Mouse (Mus musculus): Measurements from ENCODE around the gene Bcan.

Gene Bcan

DNA sequence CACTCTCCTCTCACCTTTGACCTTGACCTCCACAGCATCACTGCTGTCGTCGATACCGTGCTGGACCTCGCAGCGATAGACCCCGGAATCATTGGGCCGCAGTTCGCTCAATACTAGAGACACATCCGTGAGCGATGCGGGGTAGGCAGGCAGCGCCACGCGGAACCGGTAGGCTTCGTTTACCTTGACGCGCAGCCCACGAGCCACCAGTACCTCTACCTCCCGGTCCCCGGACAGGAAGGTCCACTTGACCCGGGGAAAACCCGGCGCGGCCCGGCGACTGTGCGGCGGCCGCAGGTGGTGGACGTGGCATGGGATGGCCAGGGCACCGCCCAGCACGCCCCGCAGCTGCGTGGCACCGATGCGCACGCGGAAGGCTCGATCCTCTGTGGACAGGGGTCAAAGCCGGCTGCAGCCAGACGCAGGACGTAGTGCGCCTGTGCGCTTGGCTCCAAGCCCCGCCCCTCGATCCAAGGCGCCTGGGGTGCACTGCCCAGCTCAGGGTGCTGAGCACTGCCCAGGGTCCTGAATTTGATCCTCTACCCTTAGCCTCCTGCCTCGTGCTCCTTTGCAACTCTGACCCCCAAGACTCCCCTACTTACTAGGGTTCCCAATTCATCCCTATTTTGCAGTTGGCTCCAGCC, 2.9 kb downstream of the Bcan start:
- DNase-seq: peak; percentile 49 to 57

DNA sequence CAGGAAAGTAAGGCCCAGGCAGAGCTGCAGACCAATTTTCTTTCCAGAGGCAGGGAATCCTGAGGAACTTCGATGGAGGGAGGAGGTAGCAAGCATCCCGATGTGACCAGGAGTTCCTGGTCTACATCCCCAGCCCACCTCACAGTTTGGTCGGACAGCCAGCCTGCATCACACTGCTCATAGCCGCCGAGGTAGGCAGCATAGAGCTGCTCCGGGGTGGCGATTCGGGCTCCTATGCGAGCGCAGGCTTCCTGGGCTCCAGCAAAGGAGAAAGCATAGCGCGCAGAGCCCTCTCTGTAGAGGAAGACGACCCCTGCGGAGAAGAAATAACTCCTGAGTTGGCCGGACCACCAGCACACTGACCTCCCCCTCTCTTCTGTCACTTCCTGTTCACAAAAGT, 3.6 kb downstream of the Bcan start:
- DNase-seq: no peak

DNA sequence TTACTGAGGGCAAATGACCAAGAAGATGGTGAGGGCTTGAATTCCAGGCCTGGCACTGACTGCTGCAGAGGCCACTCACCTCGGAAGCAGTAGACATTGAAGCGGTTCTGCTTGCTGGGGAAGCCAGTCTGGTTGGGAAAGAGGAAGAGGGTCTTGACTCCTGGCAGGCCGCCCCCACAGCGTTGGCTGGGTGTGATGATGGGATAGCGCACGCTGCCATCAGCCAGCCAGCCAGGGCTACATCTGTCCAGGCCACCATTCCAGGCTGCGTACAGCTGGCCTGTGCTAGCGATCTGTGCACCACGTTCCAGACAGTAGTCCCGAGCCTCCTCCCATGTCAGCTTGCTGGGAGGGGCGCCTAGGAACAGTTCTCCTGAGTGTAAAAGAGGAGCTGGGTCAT, 4.7 kb downstream of the Bcan start:
- DNase-seq: no peak

DNA sequence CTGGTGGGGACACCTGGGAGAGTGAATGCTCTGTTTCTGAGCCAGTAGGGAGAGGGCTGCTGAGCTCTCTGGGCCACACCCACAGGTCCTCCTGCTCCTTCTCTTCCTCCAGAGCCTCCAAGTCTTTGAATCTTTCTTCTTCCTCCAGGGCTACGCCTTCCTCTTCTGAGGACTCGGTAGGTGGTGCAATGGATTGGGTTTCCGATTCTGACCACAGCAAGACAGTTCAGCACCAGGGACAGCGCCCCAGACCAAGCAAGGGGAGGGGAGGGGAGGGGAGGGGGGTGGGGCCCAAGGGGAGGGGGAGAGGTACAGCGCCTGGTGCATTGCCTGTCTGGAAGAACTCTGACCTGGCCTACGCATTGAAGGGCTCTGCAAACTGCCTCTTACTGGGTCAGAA, 6.6 kb downstream of the Bcan start:
- no peak for DNase-seq

DNA sequence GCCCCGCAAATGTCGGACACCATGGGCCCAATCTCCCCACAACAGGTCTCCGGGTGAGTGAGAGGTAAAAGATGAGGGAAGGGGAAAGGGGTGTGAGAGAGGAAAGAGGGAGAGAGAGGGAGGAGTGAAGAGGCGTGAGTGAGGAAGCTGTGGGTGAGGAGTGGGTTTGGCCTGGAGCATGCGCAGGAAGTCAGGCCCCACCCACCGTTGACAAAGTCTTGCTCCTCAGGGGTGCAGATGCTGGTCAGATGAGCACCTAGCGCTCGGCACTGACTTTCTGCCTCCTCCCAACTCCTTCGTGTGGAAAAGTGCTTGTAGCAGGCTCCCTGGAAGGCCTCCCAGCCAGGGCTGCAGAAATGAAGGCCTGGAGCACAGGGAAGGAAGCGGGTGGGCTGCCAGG, 10.1 kb downstream of the Bcan start:
- DNase-seq: no peak

DNA sequence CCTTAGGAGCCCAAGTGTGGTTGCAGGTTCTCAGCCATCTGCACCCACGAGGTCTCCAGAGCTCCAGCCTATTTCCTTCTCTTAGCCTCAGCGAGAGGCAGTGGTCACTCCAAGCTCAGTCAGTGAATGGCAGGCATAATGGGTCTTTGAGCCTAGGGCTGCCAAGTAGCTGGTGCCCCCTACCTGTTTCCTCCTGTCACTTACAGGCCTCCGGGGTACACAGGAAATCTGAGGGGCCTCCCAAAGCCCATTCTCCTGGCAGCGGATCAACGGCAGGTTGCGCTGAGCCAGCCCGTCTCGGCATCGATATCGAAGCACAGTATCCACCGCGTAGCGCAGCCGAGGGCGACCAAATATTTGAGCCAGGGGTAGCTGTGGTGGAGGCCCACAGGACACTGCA, 12.0 kb downstream of the Bcan start:
- DNase-seq: peak; percentile 78 to 84

DNA sequence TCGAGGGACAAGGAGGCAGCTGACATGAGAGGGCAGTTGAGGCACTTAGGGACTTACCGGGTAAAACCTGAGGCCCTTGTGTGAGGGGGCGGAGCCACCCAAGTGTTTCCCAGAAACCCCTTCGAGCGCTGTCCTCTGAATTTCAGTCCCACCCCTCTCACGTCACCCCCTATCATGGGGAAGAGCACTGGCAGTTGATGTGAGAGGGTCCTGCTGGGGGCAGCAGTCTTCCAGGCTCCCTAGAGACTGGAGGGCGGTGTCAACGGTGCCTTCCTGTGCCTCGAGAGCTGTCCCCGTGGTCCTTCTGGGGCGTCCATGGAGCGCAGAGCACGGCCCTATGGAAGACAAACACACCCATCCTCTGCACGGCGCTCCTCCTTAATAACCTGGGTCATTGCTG, 12.4 kb downstream of the Bcan start:
- DNase-seq: peak; percentile 72 to 76

DNA sequence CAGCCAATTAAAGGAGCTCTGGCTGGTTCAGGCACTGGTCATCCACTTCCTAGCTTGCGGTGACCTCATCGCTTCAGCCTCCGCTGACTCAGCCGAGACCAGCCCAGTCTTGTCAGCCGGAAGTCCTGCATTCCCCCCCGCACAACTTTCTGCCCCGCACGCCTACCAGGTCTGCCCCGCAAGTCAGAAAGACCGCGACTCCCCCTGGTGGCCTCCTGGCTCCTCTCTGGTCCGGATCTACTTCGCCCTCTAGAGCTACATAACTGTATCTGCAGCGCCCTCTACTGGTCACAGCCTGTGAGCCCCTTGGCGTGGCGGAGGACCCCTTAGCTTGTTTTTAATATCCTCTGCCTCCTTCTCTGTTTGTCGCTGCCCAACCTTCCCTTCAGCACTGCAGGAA, 13.2 kb downstream of the Bcan start:
- peak; percentile 99 to 100 for DNase-seq

DNA sequence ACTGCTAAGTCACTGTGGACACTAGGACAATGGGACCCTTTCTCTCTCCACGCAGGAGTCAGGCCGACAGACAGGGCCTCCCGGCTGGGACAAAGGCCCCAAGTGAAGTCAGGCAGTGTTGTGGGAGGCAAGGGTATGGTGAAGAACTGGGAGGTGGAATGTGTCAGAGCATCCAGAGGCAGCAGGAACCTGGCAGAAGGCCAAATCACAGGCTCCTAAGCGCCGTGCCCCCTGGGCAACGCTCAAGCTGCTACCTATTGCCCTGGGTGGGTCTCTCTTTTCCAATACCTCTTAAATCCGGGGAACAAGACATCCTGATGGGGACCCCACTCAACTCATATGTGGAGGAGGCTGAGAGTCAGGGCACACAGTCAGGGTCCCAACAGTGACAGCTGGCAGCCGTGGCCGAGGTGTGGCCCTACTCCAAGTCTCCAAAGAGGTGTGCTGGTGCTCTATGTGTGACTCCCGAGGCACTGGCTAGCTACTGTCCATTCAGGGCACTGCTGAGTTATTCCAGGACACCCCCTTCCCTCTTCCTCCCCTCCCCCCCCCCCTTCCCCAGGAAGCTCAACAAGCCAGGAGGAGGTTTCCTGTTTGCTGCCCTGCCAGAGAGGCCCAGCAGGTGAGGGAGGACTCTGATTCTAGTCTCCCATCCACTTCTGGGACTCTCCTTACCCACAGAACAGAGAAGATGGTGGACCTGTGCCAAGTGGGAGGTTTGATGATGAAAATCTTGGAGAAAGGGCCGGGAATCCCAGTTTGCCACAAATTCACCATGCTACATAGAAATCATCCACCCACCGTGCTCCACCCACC, 14.3 kb downstream of the Bcan start:
- DNase-seq: peak; percentile 70 to 73

DNA sequence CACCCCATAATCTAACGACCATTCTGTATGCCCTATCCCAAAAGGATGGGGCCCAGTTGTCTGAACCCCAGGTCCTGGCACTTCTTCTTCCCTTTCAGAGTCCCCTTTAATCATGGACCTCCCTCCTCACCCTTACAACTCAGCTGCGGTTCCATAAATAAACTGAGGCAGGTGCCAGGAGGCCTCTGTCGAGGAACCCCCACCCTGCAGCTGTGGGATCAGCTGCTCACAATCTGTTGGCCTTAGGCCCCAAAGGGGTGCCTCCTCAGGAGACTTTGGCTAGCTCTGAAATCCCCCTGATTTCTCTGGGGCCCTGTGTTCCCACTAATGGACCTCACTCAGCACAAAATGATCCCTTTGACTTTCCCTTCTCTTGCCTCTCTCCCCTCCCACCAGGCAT, 15.9 kb downstream of the Bcan start:
- DNase-seq: no peak

DNA sequence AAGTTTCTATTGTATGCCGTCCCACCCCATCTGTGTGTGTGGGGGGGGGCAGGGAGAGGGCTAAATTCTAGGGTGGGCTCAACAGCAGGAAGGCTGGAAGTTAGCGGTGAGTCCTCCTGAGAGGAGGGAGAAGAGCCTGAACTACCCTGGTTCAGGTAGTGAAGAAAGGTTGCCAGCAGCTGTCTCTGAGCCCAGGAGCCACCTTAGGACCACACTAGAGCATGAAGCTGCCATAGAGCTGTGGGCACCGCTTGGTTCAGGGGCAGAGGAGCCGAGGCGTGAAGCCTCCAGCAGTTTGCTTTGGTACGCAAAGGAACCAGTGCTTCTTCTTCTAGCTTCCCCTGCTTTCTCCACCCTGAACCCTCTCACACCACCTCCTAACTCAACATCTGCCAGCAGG, 16.4 kb downstream of the Bcan start:
- DNase-seq: no peak

DNA sequence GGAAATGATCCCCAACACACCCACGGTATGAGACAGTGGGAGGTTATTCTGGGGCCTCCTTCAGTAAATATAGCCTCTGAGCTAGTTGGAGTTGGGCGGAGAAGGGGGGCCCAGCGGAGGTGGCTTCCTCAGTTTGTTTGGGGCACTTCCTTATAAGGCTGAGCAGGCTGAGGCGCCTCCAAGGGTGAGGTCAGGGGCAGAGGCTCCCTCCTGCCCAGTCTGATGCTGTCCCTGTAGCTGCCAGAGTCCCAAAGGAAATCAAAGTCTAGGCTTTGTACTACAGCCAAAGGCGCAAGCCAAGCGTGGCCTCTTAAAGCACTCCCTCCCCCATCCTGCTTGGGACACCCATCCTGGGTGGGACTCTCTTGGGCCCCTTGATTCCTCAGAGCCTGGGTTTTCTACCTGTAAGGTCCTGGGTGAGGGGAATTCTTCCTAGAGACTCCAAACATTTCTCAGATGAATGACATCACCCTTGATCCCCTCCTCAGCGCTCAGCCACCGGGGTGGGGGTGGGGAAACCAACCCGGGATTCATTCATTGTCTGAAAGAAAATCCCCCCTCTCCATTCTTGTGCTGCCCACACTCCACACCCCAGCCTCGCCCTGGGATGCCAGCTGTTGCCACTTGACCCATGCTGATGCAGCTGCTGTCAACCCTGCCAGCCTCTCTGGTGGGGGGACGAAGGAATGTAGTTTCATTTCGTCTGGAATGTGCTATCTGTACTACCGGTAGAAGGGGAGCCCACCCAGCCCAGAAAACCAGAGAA, 17.0 kb downstream of the Bcan start:
- no peak for DNase-seq

DNA sequence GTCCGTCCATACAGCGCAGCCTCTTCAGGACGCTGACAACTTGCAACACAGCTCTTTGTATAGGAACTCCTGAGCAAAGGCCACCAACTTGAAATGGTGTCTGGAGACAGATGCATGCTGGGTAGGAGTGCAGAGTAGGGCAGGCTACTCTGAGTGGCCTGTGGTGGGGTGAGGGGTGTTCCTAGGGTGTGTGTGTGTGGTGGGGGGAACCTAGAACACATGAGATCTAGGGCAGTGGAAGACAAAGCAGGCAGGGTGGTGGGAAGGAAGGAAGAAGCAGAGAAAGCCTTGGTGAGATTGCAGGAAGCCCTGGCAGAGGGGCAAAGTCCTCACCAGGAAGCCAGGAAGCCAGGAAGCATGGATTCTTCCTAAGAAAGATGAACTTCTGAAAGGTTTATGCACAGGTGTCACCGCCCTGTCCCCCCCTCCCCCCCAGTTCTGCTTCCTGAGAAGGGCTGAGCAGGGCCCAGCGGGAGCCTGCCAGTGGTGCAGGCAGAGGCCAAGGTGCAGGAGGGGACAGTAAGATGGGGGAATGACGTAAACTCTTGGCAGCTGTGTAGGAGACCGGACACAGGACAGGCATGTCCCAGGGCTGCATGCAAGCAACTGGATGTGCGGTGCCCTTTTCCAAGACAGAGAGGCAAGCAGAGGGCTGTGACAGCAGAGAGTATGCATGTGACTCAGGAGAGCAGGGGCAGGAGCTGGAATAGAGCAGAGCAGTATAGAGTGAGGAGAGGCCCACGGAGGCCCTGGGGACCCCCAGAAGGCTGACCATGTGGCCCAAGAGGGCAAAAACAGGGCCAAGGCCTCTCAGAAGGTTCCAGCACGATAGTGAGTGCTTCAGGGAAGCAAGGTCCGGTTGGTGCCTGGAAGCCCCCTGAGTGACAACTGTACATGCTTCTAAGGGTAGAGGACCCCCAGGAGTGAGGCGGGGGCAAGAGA, 17.9 kb downstream of the Bcan start:
- no peak for DNase-seq

DNA sequence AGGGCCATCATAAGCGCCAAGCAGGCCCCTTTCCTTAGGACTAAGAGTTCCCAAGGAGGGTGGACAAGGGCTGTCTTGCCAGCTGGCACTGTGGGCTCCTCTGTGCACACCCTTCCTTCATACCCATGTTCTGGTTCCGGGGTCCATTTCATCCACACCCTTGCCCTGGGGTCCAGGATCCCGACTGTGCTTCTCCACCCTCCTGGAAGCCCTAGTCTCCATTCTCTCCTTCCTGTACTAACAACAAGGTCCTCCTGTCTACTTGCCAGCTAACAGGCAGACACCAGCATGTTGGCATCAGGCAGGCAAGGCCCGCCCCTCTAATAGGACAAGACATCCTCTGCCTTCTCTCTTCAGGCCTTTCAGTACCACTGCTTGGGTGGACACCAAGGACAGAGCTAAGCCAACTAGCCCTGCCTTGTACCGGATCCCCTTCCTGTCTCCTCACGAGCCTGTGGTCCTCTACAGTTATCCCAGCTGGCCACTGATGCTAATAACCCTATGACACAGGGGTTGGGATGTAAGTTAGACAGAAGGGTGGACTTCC, 18.7 kb downstream of the Bcan start:
- no peak for DNase-seq

DNA sequence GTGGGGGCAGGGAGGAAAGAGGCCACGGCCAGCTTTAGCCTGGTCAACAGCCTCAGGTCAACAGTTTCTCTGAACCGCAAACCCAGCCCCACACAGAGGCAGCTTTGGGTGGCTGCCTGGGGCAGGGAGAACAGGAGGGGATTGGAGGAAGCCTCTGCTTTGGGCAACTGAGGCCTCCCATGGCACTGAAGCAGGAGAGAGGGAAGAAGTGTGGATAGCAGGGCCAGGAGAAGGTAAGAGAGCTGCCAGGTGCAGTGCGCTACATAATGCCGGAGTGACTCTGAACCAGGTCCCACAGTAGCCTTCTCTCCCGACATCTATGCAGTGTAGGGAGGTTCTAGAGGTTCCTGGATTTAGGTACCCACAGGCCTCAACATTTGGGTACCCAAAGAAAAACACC, 19.3 kb downstream of the Bcan start:
- DNase-seq: no peak

DNA sequence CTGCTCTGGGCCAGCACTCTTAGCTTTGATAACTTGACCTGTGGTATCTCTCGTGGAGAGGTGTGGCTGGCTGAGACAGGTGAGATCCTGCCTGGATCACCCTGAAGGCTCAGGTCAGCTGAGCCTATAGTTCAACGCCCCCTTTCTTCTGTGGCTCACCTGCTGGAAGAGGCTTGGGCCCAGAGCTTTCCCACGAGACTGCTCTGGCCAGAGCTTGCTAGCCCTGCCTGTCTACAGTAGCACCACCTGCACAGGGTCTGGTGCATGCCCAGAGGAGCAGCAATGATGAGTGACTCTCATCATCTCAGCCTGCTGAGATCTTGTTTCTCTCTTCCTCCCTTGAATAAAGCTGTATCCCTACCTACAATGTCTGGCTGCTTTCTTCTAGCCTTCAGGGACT, 19.9 kb downstream of the Bcan start:
- no peak for DNase-seq

DNA sequence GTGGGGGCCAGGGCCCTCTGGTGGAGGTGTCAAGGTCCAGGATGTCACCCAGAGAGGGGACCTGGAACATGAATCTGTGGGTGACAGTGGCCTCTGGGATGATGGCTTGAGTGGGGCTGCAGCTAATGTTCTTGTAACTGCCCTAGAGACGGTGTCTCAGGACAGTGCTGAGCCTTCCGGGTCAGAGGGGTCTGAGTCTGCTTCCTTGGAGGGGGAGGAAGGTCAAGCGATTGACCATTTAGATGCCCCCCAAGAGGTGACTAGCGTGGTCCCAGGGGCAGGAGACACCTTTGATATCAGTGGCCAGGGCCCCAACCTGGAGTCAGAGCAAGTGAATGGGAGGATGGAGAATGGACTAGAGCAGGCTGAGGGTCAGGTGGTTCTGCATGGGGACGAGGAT, 20.5 kb downstream of the Bcan start:
- no peak for DNase-seq

DNA sequence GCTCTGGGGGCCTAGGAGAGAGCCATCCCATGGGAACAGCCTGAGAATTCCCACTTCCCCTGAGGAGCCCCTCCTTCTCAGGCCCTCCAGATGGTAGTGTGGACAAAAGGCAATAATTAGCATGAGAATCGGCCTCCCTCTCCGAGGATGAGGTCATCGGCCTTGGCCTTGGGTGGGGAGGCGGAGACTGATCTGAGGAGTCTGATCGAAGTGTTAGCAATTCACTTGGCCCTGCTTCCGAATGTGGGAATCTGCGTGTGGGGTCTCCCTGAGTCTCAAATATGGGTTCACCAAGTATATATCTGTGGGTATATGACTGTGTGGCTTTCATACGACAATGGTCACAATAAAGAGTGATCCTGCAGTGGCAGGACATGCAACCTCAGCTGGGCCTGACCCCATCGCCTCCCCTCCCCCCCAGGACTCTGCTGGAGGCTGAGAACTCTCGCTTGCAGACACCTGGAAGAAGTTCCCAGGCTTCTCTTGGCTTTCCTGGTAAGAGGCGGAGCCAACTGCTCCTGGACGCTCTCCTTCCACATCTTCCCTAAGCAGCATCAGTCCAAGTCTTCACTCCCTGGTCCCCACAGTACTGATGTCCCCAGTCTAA, 25.5 kb downstream of the Bcan start:
- no peak for DNase-seq

DNA sequence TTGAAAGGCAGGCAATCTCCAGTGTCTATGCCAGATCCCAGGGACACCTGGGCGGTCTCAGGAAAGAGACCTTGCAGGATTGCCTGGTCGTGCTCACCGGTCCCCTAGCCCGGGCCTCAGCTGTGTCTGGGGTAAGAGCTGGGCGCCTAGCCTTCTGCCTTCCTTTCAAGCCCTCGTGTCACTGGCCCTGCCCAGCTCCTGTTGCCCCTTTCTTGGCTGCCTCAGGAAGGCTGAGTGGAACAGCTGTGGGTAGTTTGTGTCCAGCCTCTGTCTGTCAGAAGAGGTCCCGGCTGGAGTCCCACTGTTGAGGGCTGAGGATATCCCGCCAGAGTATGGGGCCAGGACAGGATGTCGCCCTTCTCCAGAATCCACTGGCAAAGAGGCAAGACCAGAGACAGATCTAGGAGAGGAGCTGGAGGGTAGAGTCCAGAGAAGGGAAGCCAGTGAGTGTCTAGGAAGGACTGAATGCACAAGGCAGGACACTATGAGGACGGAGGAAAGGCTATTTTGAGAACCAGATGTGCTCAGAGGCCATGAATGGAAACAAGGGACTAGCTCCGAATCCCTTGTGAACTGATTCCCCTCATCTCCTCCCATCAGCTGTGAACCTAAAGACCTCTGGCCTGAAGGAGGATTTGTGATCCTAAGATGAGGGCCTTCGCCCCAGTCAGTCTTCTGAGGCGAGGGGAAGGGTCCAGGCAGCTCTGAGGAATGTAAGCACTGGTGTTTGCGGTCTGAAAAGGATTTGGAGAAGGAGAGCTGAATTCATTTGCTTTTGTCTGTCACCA, 26.2 kb downstream of the Bcan start:
- DNase-seq: no peak

DNA sequence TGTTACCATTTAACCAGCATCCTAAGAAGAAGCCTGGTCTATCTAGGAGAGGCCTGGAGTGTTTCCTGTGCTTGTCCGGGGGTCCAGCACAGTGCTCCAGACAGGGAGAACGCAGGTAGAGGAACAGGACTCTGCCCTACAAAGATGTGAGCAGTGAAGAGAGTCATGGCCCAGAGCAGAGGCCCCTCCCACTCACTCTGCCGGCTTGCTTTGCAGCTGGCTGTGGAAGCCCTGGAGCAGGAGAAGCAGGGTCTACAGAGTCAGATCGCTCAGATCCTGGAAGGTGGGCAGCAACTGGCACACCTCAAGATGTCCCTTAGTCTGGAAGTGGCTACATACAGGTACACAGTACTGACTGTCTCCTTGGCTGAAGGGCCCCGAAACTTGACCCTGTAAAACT, 27.3 kb downstream of the Bcan start:
- DNase-seq: no peak

DNA sequence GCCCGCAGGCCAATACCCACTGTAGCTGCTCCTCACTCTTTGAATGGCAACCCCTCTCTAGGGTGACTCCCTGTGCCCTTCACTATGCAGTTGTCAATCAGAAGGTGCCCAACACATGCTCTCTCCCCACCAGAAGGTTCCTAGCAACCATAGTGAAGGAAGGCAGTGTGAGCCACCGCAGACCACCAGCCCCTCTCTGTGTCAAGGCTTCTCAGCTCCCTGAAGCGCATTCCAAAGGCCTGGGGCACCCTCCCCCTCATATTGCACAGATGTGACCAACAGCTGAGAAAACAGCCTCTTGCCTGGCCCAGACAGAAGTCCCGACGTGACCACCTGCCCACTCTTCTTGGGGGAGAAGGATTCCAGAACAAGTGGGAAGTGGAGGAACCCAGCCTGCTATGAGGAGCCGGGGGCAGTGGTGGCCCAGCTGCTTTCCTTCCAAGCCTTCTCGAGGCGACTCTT, 27.8 kb downstream of the Bcan start:
- no peak for DNase-seq
